Mouse (Mus musculus): ENCODE measurements around the gene Snapin.

Snapin gene

GRCm38 (mm10) chr3:90505216-90505615, 14.4 kb upstream of the Snapin start:
- DNase-seq (ENCODE audit: low spot score): no peak

GRCm38 (mm10) chr3:90503444-90503843, 12.6 kb upstream of the Snapin start:
- no peak for DNase-seq (ENCODE audit: low spot score)

- no peak for DNase-seq (ENCODE audit: low spot score)
Observed at GRCm38 (mm10) chr3:90497597-90497996, 6.8 kb upstream of the Snapin start.

GRCm38 (mm10) chr3:90495850-90496525, 5.2 kb upstream of the Snapin start:
- DNase-seq (ENCODE audit: low spot score): no peak

GRCm38 (mm10) chr3:90493831-90494540, 3.2 kb upstream of the Snapin start:
- DNase-seq (ENCODE audit: low spot score): no peak

- no peak for DNase-seq (ENCODE audit: low spot score)
Observed at GRCm38 (mm10) chr3:90491350-90491749, 517 bp upstream of the Snapin start.

- no peak for DNase-seq (ENCODE audit: low spot score)
Observed at GRCm38 (mm10) chr3:90488576-90488975, 2.3 kb downstream of the Snapin start.

- no peak for DNase-seq (ENCODE audit: low spot score)
Observed at GRCm38 (mm10) chr3:90486998-90487397, 3.8 kb downstream of the Snapin start.

- DNase-seq (ENCODE audit: low spot score): peak; percentile 98
Observed at GRCm38 (mm10) chr3:90475831-90476611, 14.8 kb downstream of the Snapin start, which contains the start of gene Ilf2. Gene Ilf2 (plus strand): TSS chr3:90476126.

- no peak for DNase-seq (ENCODE audit: low spot score)
Observed at GRCm38 (mm10) chr3:90475151-90475830, 15.5 kb downstream of the Snapin start.

- DNase-seq (ENCODE audit: low spot score): peak; percentile 55
Observed at GRCm38 (mm10) chr3:90472213-90472612, 18.6 kb downstream of the Snapin start.

- DNase-seq (ENCODE audit: low spot score): no peak
Observed at GRCm38 (mm10) chr3:90467618-90468300, 23.1 kb downstream of the Snapin start.

- DNase-seq (ENCODE audit: low spot score): peak; percentile 42
Observed at GRCm38 (mm10) chr3:90466311-90466766, 24.5 kb downstream of the Snapin start.

- no peak for DNase-seq (ENCODE audit: low spot score)
Observed at GRCm38 (mm10) chr3:90465686-90466310, 25.0 kb downstream of the Snapin start, which contains the start of gene Npr1. Gene Npr1 (minus strand): TSS chr3:90465866.

GRCm38 (mm10) chr3:90465081-90465685, 25.6 kb downstream of the Snapin start:
- DNase-seq (ENCODE audit: low spot score): no peak

- no peak for DNase-seq (ENCODE audit: low spot score)
Observed at GRCm38 (mm10) chr3:90464552-90465080, 26.2 kb downstream of the Snapin start.

- DNase-seq (ENCODE audit: low spot score): no peak
Observed at GRCm38 (mm10) chr3:90462579-90462978, 28.3 kb downstream of the Snapin start.

GRCm38 (mm10) chr3:90461935-90462334, 28.9 kb downstream of the Snapin start:
- no peak for DNase-seq (ENCODE audit: low spot score)

GRCm38 (mm10) chr3:90460315-90460714, 30.5 kb downstream of the Snapin start:
- no peak for DNase-seq (ENCODE audit: low spot score)

GRCm38 (mm10) chr3:90459727-90460126, 31.1 kb downstream of the Snapin start:
- DNase-seq (ENCODE audit: low spot score): no peak

Data from c-Kit-positive CD71-positive TER-119-positive erythroid progenitor cells, embryonic 14.5 days (primary cell).